Mouse (Mus musculus) neural tube, embryonic 10.5 days (tissue): ENCODE measurements at regions not wholly inside any gene's neighbourhood (a gene's known extent, or its start where the extent isn't known, plus 50 kb on each side); places are given as distances from the start of the nearest gene placed in this dataset.

ENCODE experiments used
- DNase-seq: peaks from one replicate; pipeline ENCODE4 v3.0.0-alpha.2; 2017; ENCODE audit warnings: low spot score; ENCODE audit errors: extremely low spot score

- DNase-seq, result no peak
Measured at GRCm38 (mm10) chr8:92427801-92428200, 70.4 kb downstream of the Irx5 start.

- DNase-seq, result no peak
Measured at GRCm38 (mm10) chr8:92437075-92437663, 79.7 kb downstream of the Irx5 start.

GRCm38 (mm10) chr8:92438294-92438693, 80.9 kb downstream of the Irx5 start:
- DNase-seq, result no peak

GRCm38 (mm10) chr8:92439713-92440436, 82.5 kb downstream of the Irx5 start:
- DNase-seq, result no peak

GRCm38 (mm10) chr8:92442086-92442485, 84.7 kb downstream of the Irx5 start:
- DNase-seq, result no peak

- no peak for DNase-seq
Measured at GRCm38 (mm10) chr8:92459291-92459690, 101.9 kb downstream of the Irx5 start.

- peak; percentile 76 for DNase-seq
Measured at GRCm38 (mm10) chr8:92460129-92460953, 102.9 kb downstream of the Irx5 start.

GRCm38 (mm10) chr8:92469141-92470000, 111.9 kb downstream of the Irx5 start:
- no peak for DNase-seq

- DNase-seq, result no peak
Measured at GRCm38 (mm10) chr8:92472257-92472656, 114.8 kb downstream of the Irx5 start.

GRCm38 (mm10) chr8:92472817-92473216, 115.4 kb downstream of the Irx5 start:
- DNase-seq, result no peak

GRCm38 (mm10) chr8:92482393-92482792, 125.0 kb downstream of the Irx5 start:
- DNase-seq, result no peak

GRCm38 (mm10) chr8:92483055-92483765, 125.8 kb downstream of the Irx5 start:
- no peak for DNase-seq

GRCm38 (mm10) chr8:92488526-92489159, 131.2 kb downstream of the Irx5 start:
- no peak for DNase-seq

GRCm38 (mm10) chr8:92491533-92491932, 134.1 kb downstream of the Irx5 start:
- DNase-seq, result no peak

- no peak for DNase-seq
Measured at GRCm38 (mm10) chr8:92493403-92493802, 136.0 kb downstream of the Irx5 start.

GRCm38 (mm10) chr8:92505552-92506281, 148.3 kb downstream of the Irx5 start:
- DNase-seq, result no peak

GRCm38 (mm10) chr8:92506436-92506835, 149.0 kb downstream of the Irx5 start:
- DNase-seq, result no peak

GRCm38 (mm10) chr8:92506906-92507305, 149.5 kb downstream of the Irx5 start:
- DNase-seq, result no peak

GRCm38 (mm10) chr8:92515385-92515784, 158.0 kb downstream of the Irx5 start:
- DNase-seq, result no peak
